Mouse (Mus musculus): ENCODE results near the gene Nit2.

Nit2 gene

GRCm38 (mm10) chr16:57162841-57163240, 4.3 kb downstream of the Nit2 start:
- no peak for DNase-seq (ENCODE audit: low read depth, low spot score)

GRCm38 (mm10) chr16:57159835-57160234, 7.3 kb downstream of the Nit2 start:
- DNase-seq (ENCODE audit: low read depth, low spot score): no peak

GRCm38 (mm10) chr16:57157728-57158127, 9.4 kb downstream of the Nit2 start:
- no peak for DNase-seq (ENCODE audit: low read depth, low spot score)

- DNase-seq (ENCODE audit: low read depth, low spot score): no peak
These were observed 10.1 kb downstream of the Nit2 start for GRCm38 (mm10) chr16:57157076-57157475.

GRCm38 (mm10) chr16:57155899-57156298, 11.2 kb downstream of the Nit2 start:
- no peak for DNase-seq (ENCODE audit: low read depth, low spot score)

GRCm38 (mm10) chr16:57151437-57151836, 15.7 kb downstream of the Nit2 start:
- no peak for DNase-seq (ENCODE audit: low read depth, low spot score)

- DNase-seq (ENCODE audit: low read depth, low spot score): no peak
These were observed 22.4 kb downstream of the Nit2 start for GRCm38 (mm10) chr16:57144741-57145140.

GRCm38 (mm10) chr16:57133611-57134010, 33.5 kb downstream of the Nit2 start:
- DNase-seq (ENCODE audit: low read depth, low spot score): no peak

GRCm38 (mm10) chr16:57132326-57132725, 34.8 kb downstream of the Nit2 start:
- no peak for DNase-seq (ENCODE audit: low read depth, low spot score)

GRCm38 (mm10) chr16:57131544-57131943, 35.6 kb downstream of the Nit2 start:
- DNase-seq (ENCODE audit: low read depth, low spot score): no peak

GRCm38 (mm10) chr16:57130752-57131400, 36.3 kb downstream of the Nit2 start:
- no peak for DNase-seq (ENCODE audit: low read depth, low spot score)

GRCm38 (mm10) chr16:57127825-57128224, 39.3 kb downstream of the Nit2 start:
- DNase-seq (ENCODE audit: low read depth, low spot score): no peak

GRCm38 (mm10) chr16:57126268-57126667, 40.9 kb downstream of the Nit2 start:
- no peak for DNase-seq (ENCODE audit: low read depth, low spot score)

- no peak for DNase-seq (ENCODE audit: low read depth, low spot score)
These were observed 44.3 kb downstream of the Nit2 start for GRCm38 (mm10) chr16:57122682-57123445.

GRCm38 (mm10) chr16:57121816-57122415, 45.2 kb downstream of the Nit2 start:
- DNase-seq (ENCODE audit: low read depth, low spot score): no peak

- DNase-seq (ENCODE audit: low read depth, low spot score): peak; percentile 89
These were observed 46.0 kb downstream of the Nit2 start, which contains the start of gene Tomm70a for GRCm38 (mm10) chr16:57120913-57121815. Gene Tomm70a, plus strand, starts transcription at chr16:57121703.

- no peak for DNase-seq (ENCODE audit: low read depth, low spot score)
These were observed 49.6 kb downstream of the Nit2 start for GRCm38 (mm10) chr16:57117562-57117961.

GRCm38 (mm10) chr16:57116066-57116465, 51.1 kb downstream of the Nit2 start:
- no peak for DNase-seq (ENCODE audit: low read depth, low spot score)

All from skeletal muscle tissue, adult 2 months (tissue).